ENCODE assay signal across 9 mouse cellular contexts in the genomic region with DNA sequence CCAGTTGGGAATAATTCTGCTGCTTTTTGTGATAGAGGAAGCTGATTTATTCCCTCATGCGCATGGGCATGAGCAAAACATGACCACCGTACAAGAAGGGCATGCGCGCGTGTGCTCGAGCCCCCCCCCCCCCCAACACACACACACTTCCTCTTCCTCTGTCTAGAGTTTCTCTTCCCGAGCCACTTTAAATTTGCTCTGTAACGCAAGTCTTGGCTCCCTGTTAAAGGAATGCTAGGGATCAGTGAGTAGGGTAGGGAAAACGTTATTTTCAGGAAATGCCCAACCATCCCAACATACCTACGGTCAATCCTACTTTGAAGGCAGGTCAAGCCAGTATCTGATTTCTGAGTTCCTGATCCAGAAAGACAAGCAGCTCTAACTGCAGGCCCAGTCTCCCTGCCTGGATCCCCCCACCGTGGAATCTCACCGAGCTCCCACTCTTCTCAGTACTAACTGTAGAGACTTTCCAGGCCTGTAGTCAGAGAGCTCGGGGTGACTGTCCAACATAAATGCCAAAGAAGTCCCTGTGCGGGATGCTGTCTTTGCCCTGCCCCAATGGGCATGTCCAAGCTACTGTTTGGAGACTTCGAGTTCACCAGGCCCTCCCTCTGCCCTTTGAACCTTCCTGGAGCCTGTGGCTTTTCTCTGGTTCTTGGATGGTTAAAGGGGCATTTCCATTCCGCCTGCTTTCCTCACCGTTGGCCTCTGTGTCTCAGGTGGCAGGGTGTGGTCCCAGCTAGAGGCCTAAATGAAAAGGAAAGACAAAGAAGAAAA. TPM values are rescaled to one million over a fixed set of nuclear protein-coding genes. Genes with fewer than 3 reads are reported as not detected.
A peak's percentile ranks its signal among the peaks of the same experiment; 100 is the strongest.
DNase-seq lines count a peak whose midpoint lies in the region; ATAC-seq and TF ChIP-seq lines count a peak whose summit lies in the region.
"Had no signal": no experiment of that assay in that cellular context is flagged by ENCODE, and none has a peak within 500 bp of the region (broad histone marks: within the 10 kb centered on the region; RNA-seq: fewer than 3 reads in every experiment).

No protein-coding gene starts in this region.

- no peak overlapping the region for H3K4me3 ChIP-seq in liver, adult 2 months (ENCODE audit: insufficient read depth, low read depth, low read length)
- H3K4me3 ChIP-seq in embryonic facial prominence, embryonic 13.5 days = no peak overlapping the region
- H3K4me3 ChIP-seq in thymus, adult 2 months (ENCODE audit: control insufficient read depth, insufficient read depth, low read length) = peak overlapping the region; percentile 47

- TF ChIP-seq CTCF in liver, adult 2 months (IDR thresholded peaks at IDR 0.05; ENCODE audit: low read depth, low read length) = no peak
- no peak for TF ChIP-seq CTCF in thymus, adult 2 months (IDR thresholded peaks at IDR 0.05; ENCODE audit: borderline replicate concordance, control insufficient read depth, extremely low read depth, insufficient read depth, low read length, poor library complexity)

- peak; percentile 1 for DNase-seq in liver, adult 2 months (ENCODE audit: extremely low read depth, low read depth, low spot score)
- DNase-seq in liver = no peak
- peak; percentile 65 to 66 for DNase-seq in kidney, postnatal 36 days
- DNase-seq in thymus, adult 2 months = no peak
- DNase-seq in layer of hippocampus, adult 9-10 months (ENCODE audit: low spot score) = no peak
- DNase-seq in ovary, postnatal 14 days (ENCODE audit: low spot score) = no peak
- DNase-seq in embryo, embryonic 9.5 days (ENCODE audit: extremely low spot score) = no peak
- DNase-seq: cerebellum, adult 9-10 months had no signal

- H3K79me2 ChIP-seq in liver, adult 2 months (ENCODE audit: control insufficient read depth, insufficient read depth, low read length) = no peaks in the 10 kb centered on the region

- TF ChIP-seq POLR2A in liver, adult 2 months (IDR thresholded peaks at IDR 0.05; ENCODE audit: extremely low read depth, insufficient read depth, low read length) = no peak
- TF ChIP-seq POLR2A in thymus, adult 2 months (IDR thresholded peaks at IDR 0.05; ENCODE audit: control insufficient read depth, extremely low read depth, insufficient read depth, low read length, poor library complexity) = 0 out of 2 replicates have a peak, but pooled peaks have one; percentile 22

- WGBS in liver, adult 2 months = 69% methylated on average over 17 of the region's 17 CpGs
- 60% methylated on average over 17 of the region's 17 CpGs for WGBS in embryonic facial prominence, embryonic 13.5 days
- 39% methylated on average over 17 of the region's 17 CpGs for WGBS in thymus, adult 2 months

- no peaks in the 10 kb centered on the region for H3K9me3 ChIP-seq in embryonic facial prominence, embryonic 13.5 days

- no peak overlapping the region for H3K27ac ChIP-seq in liver, adult 2 months (replicated peaks; ENCODE audit: insufficient read depth, low read depth, low read length)
- peak overlapping the region; percentile 74 for H3K27ac ChIP-seq in embryonic facial prominence, embryonic 13.5 days
- peak overlapping the region; percentile 33; the same call in 1 of the 2 replicates for H3K27ac ChIP-seq in thymus, adult 2 months (ENCODE audit: control insufficient read depth, insufficient read depth, low read length)

- ATAC-seq in embryonic facial prominence, embryonic 13.5 days (ENCODE audit: insufficient number of reproducible peaks, insufficient read depth, low FRiP score, low TSS enrichment, low read depth) = peak; percentile 15; the same call in 1 of the 2 replicates

- H3K27me3 ChIP-seq in liver, adult 2 months (ENCODE audit: control insufficient read depth, insufficient read depth, low read length) = no peaks in the 10 kb centered on the region
- no peaks in the 10 kb centered on the region for H3K27me3 ChIP-seq in embryonic facial prominence, embryonic 13.5 days
- no peaks in the 10 kb centered on the region for H3K27me3 ChIP-seq in thymus, adult 2 months (ENCODE audit: control insufficient read depth, insufficient read depth, low read length)

- peak overlapping the region; percentile 34 for H3K4me2 ChIP-seq in embryonic facial prominence, embryonic 13.5 days

- H3K9ac ChIP-seq in liver, adult 2 months (ENCODE audit: low read depth, low read length) = no peak overlapping the region
- no peak overlapping the region for H3K9ac ChIP-seq in embryonic facial prominence, embryonic 13.5 days

- H3K36me3 ChIP-seq in liver, adult 2 months (ENCODE audit: control insufficient read depth, insufficient read depth, low read length) = no peaks in the 10 kb centered on the region
- no peaks in the 10 kb centered on the region for H3K36me3 ChIP-seq in embryonic facial prominence, embryonic 13.5 days
- no peaks in the 10 kb centered on the region for H3K36me3 ChIP-seq in thymus, adult 2 months (ENCODE audit: control insufficient read depth, insufficient read depth, low read length)

- no peaks in the 10 kb centered on the region for H3K4me1 ChIP-seq in liver, adult 2 months (ENCODE audit: control insufficient read depth, insufficient read depth, low read length)
- H3K4me1 ChIP-seq in embryonic facial prominence, embryonic 13.5 days = peaks cover 8% of the 10 kb centered on the region; the same call in 1 of the 2 replicates
- peaks cover 9% of the 10 kb centered on the region for H3K4me1 ChIP-seq in thymus, adult 2 months (replicated peaks; ENCODE audit: control insufficient read depth, insufficient read depth, low read length)

RNA-seq across cellular contexts. Expression of gene Epcam, which starts 33.3 kb away (rescaled TPM):
- total RNA-seq in liver, adult 2 months (2014; rRNA removed) = 1.3 and 1.6 TPM in 2 replicates
- 0.71 and 0.89 TPM in 2 replicates for polyA plus RNA-seq in liver, adult 2 months (2012; rRNA removed)
- polyA plus RNA-seq in embryonic facial prominence, embryonic 13.5 days (2015; fragmentation: Nextera tagmentation; extraction: Ambion mirVana) = 112 and 163 TPM in 2 replicates
- polyA plus RNA-seq in thymus, adult 2 months (2012; rRNA removed) = 29.3 and 37.4 TPM in 2 replicates

Comparison
In these comparisons a context has a peak if more than half of its experiments do, and no peak if none do; other contexts are left out.
1. DNase-seq: peak in liver, adult 2 months (single experiment) and kidney, postnatal 36 days (2 of 2); none in liver (single experiment), thymus, adult 2 months (single experiment), layer of hippocampus, adult 9-10 months (single experiment), ovary, postnatal 14 days (single experiment) and embryo, embryonic 9.5 days (single experiment).
2. RNA of gene Epcam, which starts 33.3 kb away (polyA plus RNA-seq): 112 to 163 TPM in embryonic facial prominence, embryonic 13.5 days and 29.3 to 37.4 TPM in thymus, adult 2 months; 0.71 to 0.89 TPM in liver, adult 2 months; every median in the first group is over 10 times any median in the second.